Mouse (Mus musculus) ES-E14 (cell line): ENCODE data around the gene Gm3667.
"Not testable (repeated sequence)": the region's sequence is repeated elsewhere in the genome, so short reads cannot be mapped to it uniquely, and the experiment has no call there.

Experiments
- CHD2 ChIP-seq: IDR thresholded peaks from 2 replicates; pipeline ENCODE4 v1.6.1; 2014; ENCODE audit warnings: mild to moderate bottlenecking, low read depth, low read length, inconsistent platforms
- HCFC1 ChIP-seq: IDR thresholded peaks from 2 replicates; pipeline ENCODE4 v1.6.1; 2012; ENCODE audit warnings: low read length, inconsistent platforms, borderline replicate concordance; ENCODE audit not compliant: insufficient read depth
- MAFK ChIP-seq: IDR thresholded peaks from 2 replicates; pipeline ENCODE4 v1.6.1; 2014; ENCODE audit warnings: mild to moderate bottlenecking, low read depth, low read length, inconsistent platforms; ENCODE audit not compliant: insufficient read depth
- ZC3H11A ChIP-seq: IDR thresholded peaks from 2 replicates; pipeline ENCODE4 v1.6.1; 2012; ENCODE audit warnings: low read depth, mild to moderate bottlenecking, inconsistent platforms, low read length, borderline replicate concordance
- ZNF384 ChIP-seq: IDR thresholded peaks from 2 replicates; pipeline ENCODE4 v1.6.1; 2012; ENCODE audit warnings: low read depth, low read length, inconsistent platforms

- not testable (repeated sequence) for TF ChIP-seq CHD2, HCFC1, ZC3H11A, ZNF384, MAFK
These were observed at the start of gene Gm3667 for GRCm38 (mm10) chr14:6889521-6890012.
